Mouse (Mus musculus) c-Kit-positive CD71-positive TER-119-negative erythroid progenitor cells, embryonic 14.5 days (primary cell): Measurements from ENCODE around the gene Cd151.

ENCODE experiments used
- DNase-seq: peaks from one replicate; pipeline ENCODE4 v3.0.0-alpha.2; 2013; ENCODE audit warnings: low read depth

The Cd151 gene

GRCm38 (mm10) chr7:141475011-141475804 lies 8.0 kb downstream of the Cd151 start, which contains the start of the genes Polr2l and Tspan4:
TSS of gene Polr2l (minus strand) at chr7:141475132.
TSS of gene Tspan4 (plus strand) at chr7:141475240.
- DNase-seq = peak; percentile 75

GRCm38 (mm10) chr7:141475805-141476158 lies 8.6 kb downstream of the Cd151 start:
- no peak for DNase-seq

DNA sequence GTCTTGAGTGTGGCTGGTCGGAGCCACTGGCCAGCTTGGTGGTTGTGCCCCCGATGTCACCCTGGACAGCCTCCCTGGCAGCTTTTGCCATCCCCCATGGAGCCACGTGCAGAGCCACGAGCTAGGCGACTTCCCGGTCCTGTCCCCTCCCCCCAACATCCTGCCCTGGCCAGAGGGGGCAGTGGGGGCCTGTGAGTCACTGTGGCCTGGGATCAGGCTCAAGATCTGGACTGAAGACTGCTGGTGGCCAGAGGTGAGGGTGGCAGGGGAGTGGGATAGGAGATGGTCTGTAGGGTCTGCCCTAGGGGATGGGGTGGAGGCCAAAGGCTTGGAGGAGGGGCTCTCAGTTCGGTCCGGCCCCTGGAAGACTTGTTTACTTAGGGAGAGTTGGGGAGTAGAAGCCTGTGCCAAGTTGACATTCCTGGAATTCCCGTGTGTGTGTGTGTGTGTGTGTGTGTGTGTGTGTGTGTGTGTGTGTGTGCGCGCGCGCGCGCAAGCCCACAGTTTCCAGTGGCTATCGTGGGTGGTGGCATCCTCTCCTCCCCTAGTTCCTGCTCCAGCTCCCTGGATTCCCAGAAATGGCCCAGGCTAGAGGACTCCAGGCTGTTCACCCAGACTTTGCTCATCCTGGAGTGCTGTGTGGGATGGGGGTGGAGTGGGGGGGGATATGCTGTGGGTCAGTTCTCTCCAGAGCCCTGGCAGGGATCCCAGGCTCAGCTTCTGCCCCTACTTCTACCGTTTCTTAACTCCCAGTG lies 9.2 kb downstream of the Cd151 start:
- no peak for DNase-seq

- no peak for DNase-seq
Observed at GRCm38 (mm10) chr7:141476981-141477370, 9.8 kb downstream of the Cd151 start.

- no peak for DNase-seq
Observed at GRCm38 (mm10) chr7:141477578-141478269, 10.5 kb downstream of the Cd151 start.

- no peak for DNase-seq
Observed at GRCm38 (mm10) chr7:141478270-141478748, 11.1 kb downstream of the Cd151 start.

- peak; percentile 78 for DNase-seq
Observed at GRCm38 (mm10) chr7:141480842-141481497, 13.8 kb downstream of the Cd151 start.

DNA sequence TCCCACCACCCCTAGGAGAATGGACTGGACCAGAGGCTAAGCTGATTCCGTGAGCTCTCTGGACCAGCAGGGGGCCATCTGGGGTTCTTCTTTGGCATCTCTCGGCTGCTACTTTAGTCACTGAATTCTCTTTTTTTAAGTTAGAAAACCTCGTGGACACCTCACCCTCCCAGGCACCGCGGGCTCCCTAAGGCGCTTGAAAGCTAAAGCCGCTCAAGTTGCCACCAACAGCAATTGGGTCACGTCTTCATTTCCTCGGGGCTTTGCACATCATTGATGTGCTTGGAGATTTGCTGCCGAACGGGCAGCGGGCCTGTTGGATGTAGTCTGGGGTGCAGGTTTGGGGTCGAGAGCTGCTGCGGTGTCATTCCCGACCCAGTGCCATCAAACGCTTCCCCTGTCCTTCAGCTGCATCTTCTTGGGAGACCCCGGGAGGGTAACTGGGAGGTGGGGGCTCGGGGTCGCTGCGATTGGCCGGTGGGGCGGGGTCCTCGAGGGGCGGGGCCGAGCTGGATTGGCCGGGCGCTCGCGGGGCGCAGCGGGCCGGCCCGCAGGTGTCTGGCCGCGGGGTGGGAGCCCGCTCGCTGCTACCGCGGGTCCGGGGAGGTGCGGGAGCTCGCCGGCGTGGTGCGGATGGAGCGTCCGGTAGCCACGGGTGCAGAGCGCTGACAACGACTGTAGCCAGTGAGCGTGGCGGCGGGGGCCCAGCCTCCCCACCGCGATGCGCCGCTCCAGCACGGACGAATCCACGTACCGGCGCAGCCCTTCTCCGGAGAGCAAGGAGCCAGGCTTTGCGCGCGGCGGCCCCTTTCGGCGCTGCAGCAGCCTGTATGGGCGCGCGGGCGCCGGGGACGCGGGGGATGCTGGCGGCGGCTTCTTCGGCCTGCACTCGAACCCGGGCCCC lies 14.6 kb downstream of the Cd151 start:
- no peak for DNase-seq

DNA sequence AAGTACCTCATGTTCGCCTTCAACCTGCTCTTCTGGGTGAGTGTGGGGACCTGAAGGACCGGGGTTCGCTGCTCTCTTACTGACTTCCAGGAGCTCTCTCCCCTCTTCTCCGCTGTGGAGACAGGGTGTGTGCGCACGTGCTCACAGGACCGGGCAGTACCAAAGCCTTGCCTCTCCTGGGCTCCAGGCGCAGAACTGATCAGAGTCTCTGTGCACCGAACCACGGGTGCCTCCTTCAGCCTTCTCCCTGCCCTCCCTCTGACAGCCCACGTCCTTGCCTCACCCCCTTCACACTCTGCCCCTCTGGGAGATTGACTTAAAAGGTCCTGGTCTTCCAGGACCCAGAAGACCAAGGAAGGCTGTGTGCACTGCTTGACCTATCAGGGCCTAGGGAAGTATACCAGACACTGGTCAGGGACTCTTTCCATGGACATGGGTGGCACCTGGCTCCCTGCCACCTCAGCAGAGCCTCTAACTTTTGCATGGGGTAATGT lies 15.4 kb downstream of the Cd151 start:
- DNase-seq = no peak

DNA sequence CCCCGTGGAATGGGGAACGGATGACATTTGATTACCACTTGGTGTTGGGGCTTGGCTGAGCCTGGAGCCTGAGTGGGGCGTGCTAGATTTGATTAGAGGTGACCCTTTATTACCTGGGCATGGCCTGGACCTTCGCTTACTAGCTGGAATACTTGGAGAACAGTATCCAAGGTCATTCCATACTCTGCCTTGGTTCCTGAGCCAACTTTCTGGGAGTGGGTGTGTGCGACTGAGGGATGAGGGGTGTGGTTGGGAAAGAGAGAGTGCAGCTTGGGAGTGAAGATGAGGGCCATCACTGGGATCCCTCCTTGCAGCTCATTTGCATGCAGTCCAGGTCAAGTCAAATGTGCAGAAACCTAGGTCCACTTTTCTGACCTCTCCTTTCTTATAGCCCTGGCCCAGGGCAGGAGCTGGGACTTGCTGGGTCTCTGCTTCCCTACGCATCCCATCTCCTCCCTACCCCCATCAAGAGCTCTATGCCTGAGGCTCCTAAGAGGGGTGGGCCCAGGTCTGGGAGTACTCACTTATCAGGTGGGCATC lies 16.0 kb downstream of the Cd151 start:
- no peak for DNase-seq

DNA sequence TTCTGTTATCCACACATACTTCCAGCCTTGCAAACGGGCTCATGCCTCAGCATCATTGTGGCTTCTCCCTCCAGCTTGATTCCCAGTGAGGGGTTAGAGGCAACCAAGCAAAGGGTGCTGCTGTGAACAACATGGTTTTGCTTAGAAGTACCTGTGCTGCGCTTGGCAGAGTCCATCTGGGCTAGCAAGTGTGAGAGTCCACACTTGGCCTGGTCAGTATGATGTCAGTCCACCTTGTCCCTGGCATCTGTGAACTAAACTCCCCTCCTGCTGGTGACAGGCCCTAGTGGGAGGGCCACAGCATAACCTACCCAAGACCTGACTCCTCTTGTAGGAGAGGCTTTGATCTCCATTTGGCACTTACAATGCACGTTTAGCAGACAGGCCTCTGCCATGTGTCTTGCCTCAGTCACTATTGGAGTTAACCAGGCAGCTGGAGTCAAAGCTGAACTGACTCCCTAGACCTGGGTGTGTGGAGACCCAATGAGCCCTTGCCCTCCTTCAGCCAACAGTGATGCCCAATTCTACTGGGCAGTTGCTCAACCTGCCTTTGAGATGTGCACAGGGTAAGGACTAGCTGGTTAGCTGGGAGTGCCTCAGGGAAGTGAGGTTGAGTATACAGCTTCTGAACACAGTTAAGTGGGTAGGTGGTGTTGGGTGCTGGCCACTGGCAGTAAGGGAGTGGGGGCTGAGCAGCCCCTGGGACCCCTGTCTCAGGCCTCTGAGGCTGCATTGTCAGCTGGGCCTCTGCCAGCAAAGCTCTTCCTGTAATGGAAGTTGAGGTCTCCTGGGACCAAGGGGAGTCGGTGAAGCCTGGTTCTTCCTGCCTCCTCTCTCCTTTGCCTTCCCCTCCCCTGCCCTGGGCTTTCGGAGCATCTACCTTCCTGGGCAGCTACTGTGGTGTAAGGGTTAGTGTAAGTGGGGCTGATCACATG lies 17.3 kb downstream of the Cd151 start:
- DNase-seq = no peak

- no peak for DNase-seq
Observed at GRCm38 (mm10) chr7:141485186-141485585, 18.0 kb downstream of the Cd151 start.

DNA sequence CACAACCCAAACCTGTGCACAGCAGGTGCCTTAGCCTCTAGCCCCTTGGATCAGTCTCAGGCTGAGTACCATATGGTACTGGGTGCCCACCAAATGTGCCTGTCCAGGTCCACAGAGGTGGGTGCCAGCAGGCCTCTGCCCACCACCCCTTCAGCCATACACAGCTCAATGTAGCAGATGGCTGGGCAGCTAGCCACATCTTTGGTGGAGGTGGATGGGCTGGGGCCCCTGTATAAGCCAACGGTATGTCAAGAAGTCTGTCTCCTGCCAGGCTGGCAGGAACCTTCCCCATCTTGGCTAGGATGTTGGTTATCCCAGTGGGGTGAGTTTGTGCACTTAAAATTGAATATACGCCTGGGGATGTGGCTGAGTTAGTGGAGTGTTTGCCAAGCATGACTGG lies 18.4 kb downstream of the Cd151 start:
- no peak for DNase-seq

DNA sequence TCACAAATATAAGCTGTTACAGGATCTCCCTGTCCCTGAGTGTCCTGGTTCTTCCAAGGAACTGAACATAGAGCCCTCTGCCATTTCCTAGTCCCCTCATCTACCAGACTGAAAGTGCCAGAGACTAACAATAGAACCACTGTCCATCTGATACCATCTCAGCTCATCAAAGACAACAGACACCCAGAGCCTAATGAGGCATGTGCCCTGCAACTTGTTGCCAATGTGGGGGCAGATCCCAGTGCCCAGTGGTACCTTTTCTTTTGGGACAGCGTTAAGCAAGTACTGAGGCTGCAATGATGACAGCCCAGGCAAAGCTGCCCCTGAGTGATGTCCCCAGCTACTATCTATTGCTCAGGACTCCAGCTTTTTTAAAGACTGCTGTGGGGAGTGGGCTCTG lies 19.0 kb downstream of the Cd151 start:
- no peak for DNase-seq

DNA sequence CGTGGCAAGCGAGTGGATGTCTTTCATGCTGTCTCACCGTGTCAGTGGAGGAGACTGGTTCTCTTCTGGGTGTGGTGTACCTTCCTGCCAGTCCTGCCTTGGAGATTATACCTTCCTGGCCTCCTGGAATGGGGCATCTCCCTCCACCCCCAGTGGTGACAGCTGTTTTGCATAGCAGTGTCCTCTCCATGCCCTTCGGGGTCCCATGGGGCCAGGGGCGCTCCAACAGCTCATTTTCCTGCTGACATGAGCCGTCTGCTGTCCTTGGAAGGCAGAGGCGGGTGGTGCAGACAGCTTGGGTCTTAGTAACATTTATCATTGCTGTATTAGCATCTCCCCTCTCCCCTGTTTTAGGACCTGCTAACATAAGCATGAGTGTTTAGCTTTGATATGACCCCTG lies 19.9 kb downstream of the Cd151 start:
- DNase-seq = no peak

DNA sequence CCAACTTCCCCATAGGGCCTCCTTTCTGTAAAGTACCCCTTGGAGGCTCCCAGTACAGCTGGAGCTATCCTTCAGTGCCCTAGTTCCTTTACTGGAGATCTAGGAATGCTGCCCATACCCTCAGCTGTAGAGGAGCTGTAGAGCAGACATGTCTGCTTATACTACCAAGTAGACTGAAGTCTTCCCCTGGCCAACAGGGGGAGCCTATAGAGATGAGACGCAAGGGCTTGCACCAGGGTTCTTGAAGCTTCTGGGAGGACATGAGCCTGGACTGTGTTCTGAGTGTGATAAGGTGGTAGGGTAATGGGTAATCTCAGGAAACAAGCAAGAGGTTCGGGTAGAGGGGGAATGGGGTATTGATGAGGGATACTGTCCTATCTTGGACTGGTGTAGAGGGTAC lies 24.0 kb downstream of the Cd151 start:
- DNase-seq = no peak

DNA sequence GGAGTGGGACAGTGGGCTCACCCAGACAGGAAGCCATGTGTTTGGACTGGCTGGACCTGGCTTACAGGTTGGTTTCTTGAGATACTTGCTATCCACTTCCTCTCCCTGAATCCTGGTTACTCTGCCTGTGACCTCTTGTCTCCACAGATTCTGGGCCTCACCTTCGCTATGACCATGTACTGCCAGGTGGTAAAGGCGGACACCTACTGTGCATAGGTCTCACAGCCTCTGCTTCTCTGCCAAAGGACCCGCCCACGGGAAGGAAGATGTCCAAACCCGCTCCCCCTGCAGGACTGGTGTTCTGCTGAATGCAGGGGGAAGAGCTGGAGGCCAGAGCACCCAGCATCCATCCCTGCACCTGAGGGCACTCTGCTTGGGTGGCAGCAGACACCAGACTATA lies 25.5 kb downstream of the Cd151 start:
- no peak for DNase-seq

DNA sequence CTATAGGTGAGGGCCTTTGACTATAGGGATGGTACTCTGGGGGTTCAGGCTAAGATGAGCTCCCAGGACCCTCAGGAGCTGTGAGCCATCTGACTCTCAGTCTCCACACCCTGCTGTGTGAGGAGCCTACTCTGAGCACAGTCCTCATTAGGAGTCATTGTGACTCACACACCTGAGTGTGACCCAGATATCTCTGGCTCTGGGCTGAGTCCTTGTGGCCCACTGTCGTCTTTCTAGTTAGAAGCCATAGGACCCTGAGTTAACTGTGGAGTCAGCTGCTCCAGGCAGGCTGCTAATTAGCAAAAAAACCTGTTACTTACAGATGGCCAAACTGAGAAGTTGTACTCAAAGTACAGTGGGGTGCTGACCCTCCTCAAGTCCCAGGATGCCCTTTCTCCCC lies 26.5 kb downstream of the Cd151 start:
- DNase-seq = no peak

DNA sequence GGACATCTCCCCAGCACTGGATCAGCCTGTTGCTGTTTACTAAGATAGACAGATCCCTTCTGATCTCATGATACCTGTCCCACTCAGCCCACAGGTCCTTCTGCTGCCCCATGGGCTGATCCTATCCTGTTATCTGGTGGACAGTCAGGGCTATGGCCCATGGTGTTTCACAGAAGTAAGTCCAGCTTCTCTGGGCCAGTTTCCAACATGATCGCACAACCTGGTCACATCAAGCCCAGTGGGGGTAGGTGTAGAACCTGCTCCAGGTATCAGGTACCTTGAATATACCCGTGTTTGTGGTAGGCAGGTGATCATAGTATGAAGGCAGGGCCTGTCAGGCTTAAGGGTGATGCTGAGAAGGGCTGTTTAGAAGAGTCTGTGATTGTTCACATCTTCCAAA lies 28.2 kb downstream of the Cd151 start:
- no peak for DNase-seq

GRCm38 (mm10) chr7:141495940-141496339 lies 28.7 kb downstream of the Cd151 start:
- DNase-seq = no peak
